Mouse (Mus musculus) myocyte (in vitro differentiated cells): ENCODE data around the gene Capn8. TPM values are rescaled to one million over a fixed set of nuclear protein-coding genes. Genes with fewer than 3 reads are reported as not detected.
A peak's percentile ranks its signal among the peaks of the same experiment; 100 is the strongest.

Experiments
- H3K27me3 ChIP-seq: one replicate; pipeline ENCODE4 v1.6.1; 2011; ENCODE audit not compliant: control insufficient read depth, insufficient read depth, insufficient read length
- H3K36me3 ChIP-seq: one replicate; pipeline ENCODE4 v1.6.1; 2011; ENCODE audit not compliant: control insufficient read depth, insufficient read depth
- H3K4me2 ChIP-seq: one replicate; pipeline ENCODE4 v1.6.1; 2011; ENCODE audit warnings: low read depth, control low read depth
- H3K4me3 ChIP-seq: one replicate; pipeline ENCODE4 v1.5.1; 2011; ENCODE audit warnings: mild to moderate bottlenecking, control low read depth, moderate library complexity
- H3K79me2 ChIP-seq: one replicate; pipeline ENCODE4 v1.6.1; 2011; ENCODE audit not compliant: control insufficient read depth, insufficient read depth
- H3ac ChIP-seq: one replicate; pipeline ENCODE4 v1.6.1; 2011; ENCODE audit not compliant: control insufficient read depth, insufficient read length
- CEBPB ChIP-seq: IDR thresholded peaks from 2 replicates; pipeline ENCODE4 v1.6.1; 2011; ENCODE audit warnings: mild to moderate bottlenecking, moderate library complexity; ENCODE audit not compliant: poor library complexity, insufficient read depth, severe bottlenecking
- E2F4 ChIP-seq: IDR thresholded peaks from one replicate; pipeline ENCODE4 v1.6.1; 2011; ENCODE audit warnings: mild to moderate bottlenecking, control low read depth, moderate library complexity; ENCODE audit not compliant: insufficient read depth
- MAX ChIP-seq: IDR thresholded peaks from one replicate; pipeline ENCODE4 v1.6.1; 2011; ENCODE audit warnings: low read depth, mild to moderate bottlenecking, control low read depth
- MYOD1 ChIP-seq, 3 experiments: IDR thresholded peaks; one replicate each; pipeline ENCODE4 v1.6.1; 2011; ENCODE audit warnings: control low read depth in 2 of 3, low read depth in 2 of 3, mild to moderate bottlenecking in 2 of 3, moderate library complexity in 1 of 3; ENCODE audit not compliant: insufficient read length in 2 of 3, control insufficient read depth in 1 of 3
- MYOG ChIP-seq, 3 experiments: IDR thresholded peaks; one replicate each; pipeline ENCODE4 v1.6.1; 2011; ENCODE audit warnings: control low read depth in 2 of 3, low read depth in 2 of 3, mild to moderate bottlenecking in 2 of 3; ENCODE audit not compliant: insufficient read length in 2 of 3, control insufficient read depth in 1 of 3, insufficient read depth in 1 of 3
- POLR2A ChIP-seq: IDR thresholded peaks from one replicate; pipeline ENCODE4 v1.6.1; 2011; ENCODE audit warnings: low read depth, mild to moderate bottlenecking, control low read depth, moderate library complexity; ENCODE audit not compliant: insufficient read length
- POLR2AphosphoS2 ChIP-seq: IDR thresholded peaks from one replicate; pipeline ENCODE4 v1.6.1; 2011; ENCODE audit warnings: low read depth, control low read depth; ENCODE audit not compliant: insufficient read length
- REST ChIP-seq: IDR thresholded peaks from one replicate; pipeline ENCODE4 v1.6.1; 2011; ENCODE audit warnings: mild to moderate bottlenecking, control low read depth, moderate library complexity; ENCODE audit not compliant: insufficient read depth, insufficient read length
- SRF ChIP-seq: IDR thresholded peaks from one replicate; pipeline ENCODE4 v1.6.1; 2011; ENCODE audit warnings: low read depth; ENCODE audit not compliant: control insufficient read depth, insufficient read length
- TCF12 ChIP-seq: IDR thresholded peaks from one replicate; pipeline ENCODE4 v1.6.1; 2011; ENCODE audit warnings: mild to moderate bottlenecking, control low read depth; ENCODE audit not compliant: poor library complexity, insufficient read depth, severe bottlenecking
- TCF3 ChIP-seq: IDR thresholded peaks from one replicate; pipeline ENCODE4 v1.6.1; 2011; ENCODE audit warnings: low read depth, control low read depth; ENCODE audit not compliant: insufficient read length
- USF1 ChIP-seq: IDR thresholded peaks from one replicate; pipeline ENCODE4 v1.6.1; 2011; ENCODE audit warnings: low read depth, mild to moderate bottlenecking, control low read depth, moderate library complexity
- polyA plus RNA-seq: library from polyadenylated mRNA; unstranded; fragments of >200 nt; fragmentation: generic; extraction: Trizol; gene quantifications from one replicate; pipeline ENCODE4 v1.2.1, GENCODE M21; 2012; ENCODE audit warnings: missing spikeins

The Capn8 gene
- polyA plus RNA-seq, 1 experiment: not detected

GRCm38 (mm10) chr1:182609701-182610335 lies 45.0 kb downstream of the Capn8 start:
- Histone ChIP-seq H3K4me3 (no peak overlapping the region), H3ac (no peak overlapping the region), H3K4me2 (no peak overlapping the region), H3K27me3 (peaks cover 11% of the 10 kb centered on the region), H3K79me2 (no peaks in the 10 kb centered on the region), H3K36me3 (no peaks in the 10 kb centered on the region)
- TF ChIP-seq MYOD1 (IDR thresholded peaks at IDR 0.05; ENCODE audit: control insufficient read depth in 1 of 3, insufficient read length in 2 of 3, low read depth in 2 of 3): no peak
- TF ChIP-seq MYOG (IDR thresholded peaks at IDR 0.05; ENCODE audit: control insufficient read depth in 1 of 3, insufficient read depth in 1 of 3, insufficient read length in 2 of 3, low read depth in 2 of 3): no peak
- no peak for TF ChIP-seq POLR2A
- TF ChIP-seq REST: no peak
- no peak for TF ChIP-seq SRF
- TF ChIP-seq TCF12: no peak

GRCm38 (mm10) chr1:182615465-182615864 lies 50.7 kb downstream of the Capn8 start:
- Histone ChIP-seq H3K4me2 (no peak overlapping the region), H3K27me3 (peaks cover 9% of the 10 kb centered on the region), H3K4me3 (no peak overlapping the region), H3K36me3 (no peaks in the 10 kb centered on the region), H3K79me2 (no peaks in the 10 kb centered on the region), H3ac (no peak overlapping the region)
- TF ChIP-seq E2F4 (no peak), MYOD1 (IDR thresholded peaks at IDR 0.05; ENCODE audit: control insufficient read depth in 1 of 3, insufficient read length in 2 of 3, low read depth in 2 of 3) (no peak), CEBPB (no peak), SRF (no peak)

GRCm38 (mm10) chr1:182618200-182618947 lies 53.6 kb downstream of the Capn8 start:
- Histone ChIP-seq H3K4me2 (no peak overlapping the region), H3K27me3 (no peaks in the 10 kb centered on the region)
- TF ChIP-seq POLR2AphosphoS2 (no peak), REST (no peak), CEBPB (no peak), MAX (no peak), MYOG (IDR thresholded peaks at IDR 0.05; ENCODE audit: control insufficient read depth in 1 of 3, insufficient read depth in 1 of 3, insufficient read length in 2 of 3, low read depth in 2 of 3) (no peak), USF1 (no peak), E2F4 (no peak), TCF3 (no peak), SRF (no peak), TCF12 (no peak)

GRCm38 (mm10) chr1:182620470-182620869 lies 55.7 kb downstream of the Capn8 start:
- Histone ChIP-seq H3ac (no peak overlapping the region), H3K4me2 (peak overlapping the region; percentile 24), H3K27me3 (peaks cover 6% of the 10 kb centered on the region), H3K36me3 (no peaks in the 10 kb centered on the region), H3K79me2 (no peaks in the 10 kb centered on the region), H3K4me3 (no peak overlapping the region)
- no peak for TF ChIP-seq REST
- TF ChIP-seq MYOD1 (IDR thresholded peaks at IDR 0.05; ENCODE audit: control insufficient read depth in 1 of 3, insufficient read length in 2 of 3, low read depth in 2 of 3): peak; percentile 78 to 91 (median 87)
- TF ChIP-seq MAX: no peak
- no peak for TF ChIP-seq E2F4
- TF ChIP-seq POLR2A: no peak
- no peak for TF ChIP-seq USF1
- TF ChIP-seq CEBPB: no peak
- TF ChIP-seq MYOG (IDR thresholded peaks at IDR 0.05; ENCODE audit: control insufficient read depth in 1 of 3, insufficient read depth in 1 of 3, insufficient read length in 2 of 3, low read depth in 2 of 3): peak; percentile 81 to 92 (median 90)
- TF ChIP-seq TCF12: peak; percentile 42
- no peak for TF ChIP-seq POLR2AphosphoS2
- TF ChIP-seq SRF: no peak
- peak; percentile 64 for TF ChIP-seq TCF3

More at GRCm38 (mm10) chr1:182618200-182618947, 53.6 kb downstream of the Capn8 start:
- H3K79me2 ChIP-seq: no peaks in the 10 kb centered on the region
- H3K4me3 ChIP-seq: no peak overlapping the region
- no peak overlapping the region for H3ac ChIP-seq
- H3K36me3 ChIP-seq: no peaks in the 10 kb centered on the region

- H3K4me2 ChIP-seq: no peak overlapping the region
- TF ChIP-seq CEBPB (no peak), POLR2AphosphoS2 (no peak), POLR2A (no peak), TCF3 (no peak), E2F4 (no peak), SRF (no peak), TCF12 (no peak), MYOG (IDR thresholded peaks at IDR 0.05; ENCODE audit: control insufficient read depth in 1 of 3, insufficient read depth in 1 of 3, insufficient read length in 2 of 3, low read depth in 2 of 3) (no peak), USF1 (no peak), REST (no peak), MAX (no peak), MYOD1 (IDR thresholded peaks at IDR 0.05; ENCODE audit: control insufficient read depth in 1 of 3, insufficient read length in 2 of 3, low read depth in 2 of 3) (no peak)
- no peaks in the 10 kb centered on the region for H3K79me2 ChIP-seq
- H3K36me3 ChIP-seq: no peaks in the 10 kb centered on the region
- no peak overlapping the region for H3ac ChIP-seq
- H3K27me3 ChIP-seq: peaks cover 6% of the 10 kb centered on the region
- H3K4me3 ChIP-seq: no peak overlapping the region
These were observed 56.4 kb downstream of the Capn8 start for GRCm38 (mm10) chr1:182621256-182621655.
